Mouse (Mus musculus): ENCODE results near the gene Eef1akmt2. TPM values are rescaled to one million over a fixed set of nuclear protein-coding genes. Genes with fewer than 3 reads are reported as not detected.

The Eef1akmt2 gene
- polyA plus RNA-seq, 1 experiment = 17.8 TPM

DNA sequence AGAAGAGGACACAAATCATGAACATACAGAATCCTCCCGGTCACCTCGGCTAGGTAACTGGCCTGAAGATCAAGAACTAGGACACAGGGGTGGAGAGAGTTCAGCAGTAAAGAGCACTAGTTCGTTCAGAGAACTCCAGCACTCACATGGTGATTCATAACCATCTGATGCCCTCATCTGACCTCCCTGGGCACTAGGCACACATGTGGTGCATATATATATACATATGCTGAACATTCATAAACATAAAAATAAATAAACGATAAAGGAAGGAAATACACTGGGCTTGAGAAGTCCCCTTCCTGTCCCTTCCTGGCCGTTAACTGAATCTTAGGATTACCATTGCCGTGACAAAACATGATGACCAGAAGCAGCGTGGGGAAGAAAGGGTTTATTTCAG, 40.3 kb upstream of the Eef1akmt2 start:
- no peak for TF ChIP-seq POLR2A (IDR thresholded peaks at IDR 0.05; ENCODE audit: borderline replicate concordance, control insufficient read depth, low read depth, low read length)
- TF ChIP-seq CTCF (IDR thresholded peaks at IDR 0.05; ENCODE audit: control insufficient read depth, insufficient read depth, low read length) = no peak
- Histone ChIP-seq H3K4me3 (replicated peaks; ENCODE audit: control insufficient read depth, low read depth, low read length) (no peak overlapping the region), H3K27ac (ENCODE audit: control insufficient read depth, insufficient read depth, low read depth, low read length, poor library complexity) (no peak overlapping the region), H3K4me1 (ENCODE audit: control insufficient read depth, insufficient read depth, low read length) (no peaks in the 10 kb centered on the region)
- 67% methylated on average over 7 of the region's 7 CpGs for WGBS

DNA sequence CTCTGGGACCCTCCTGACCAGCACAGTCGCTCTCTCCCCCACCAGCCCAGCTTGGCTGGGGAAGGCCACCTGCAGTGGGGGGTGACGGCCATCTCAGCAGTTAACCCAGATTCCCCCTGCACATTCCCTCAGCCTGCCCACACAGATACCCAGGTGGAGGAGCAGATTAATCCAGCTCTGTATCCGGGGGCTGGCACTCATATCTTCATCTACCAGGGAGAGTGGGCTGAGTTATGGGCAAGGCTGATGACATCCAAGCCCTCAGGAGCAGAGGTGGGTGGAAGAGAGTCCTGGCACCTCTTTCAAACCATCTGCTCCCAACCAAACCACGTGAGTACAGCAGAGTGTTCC, 39.8 kb upstream of the Eef1akmt2 start:
- Histone ChIP-seq H3K27ac (ENCODE audit: control insufficient read depth, insufficient read depth, low read depth, low read length, poor library complexity) (no peak overlapping the region), H3K4me3 (replicated peaks; ENCODE audit: control insufficient read depth, low read depth, low read length) (no peak overlapping the region), H3K4me1 (ENCODE audit: control insufficient read depth, insufficient read depth, low read length) (no peaks in the 10 kb centered on the region)
- 64% methylated on average over 4 of the region's 4 CpGs for WGBS
- TF ChIP-seq POLR2A (IDR thresholded peaks at IDR 0.05; ENCODE audit: borderline replicate concordance, control insufficient read depth, low read depth, low read length) (no peak), CTCF (IDR thresholded peaks at IDR 0.05; ENCODE audit: control insufficient read depth, insufficient read depth, low read length) (no peak)

DNA sequence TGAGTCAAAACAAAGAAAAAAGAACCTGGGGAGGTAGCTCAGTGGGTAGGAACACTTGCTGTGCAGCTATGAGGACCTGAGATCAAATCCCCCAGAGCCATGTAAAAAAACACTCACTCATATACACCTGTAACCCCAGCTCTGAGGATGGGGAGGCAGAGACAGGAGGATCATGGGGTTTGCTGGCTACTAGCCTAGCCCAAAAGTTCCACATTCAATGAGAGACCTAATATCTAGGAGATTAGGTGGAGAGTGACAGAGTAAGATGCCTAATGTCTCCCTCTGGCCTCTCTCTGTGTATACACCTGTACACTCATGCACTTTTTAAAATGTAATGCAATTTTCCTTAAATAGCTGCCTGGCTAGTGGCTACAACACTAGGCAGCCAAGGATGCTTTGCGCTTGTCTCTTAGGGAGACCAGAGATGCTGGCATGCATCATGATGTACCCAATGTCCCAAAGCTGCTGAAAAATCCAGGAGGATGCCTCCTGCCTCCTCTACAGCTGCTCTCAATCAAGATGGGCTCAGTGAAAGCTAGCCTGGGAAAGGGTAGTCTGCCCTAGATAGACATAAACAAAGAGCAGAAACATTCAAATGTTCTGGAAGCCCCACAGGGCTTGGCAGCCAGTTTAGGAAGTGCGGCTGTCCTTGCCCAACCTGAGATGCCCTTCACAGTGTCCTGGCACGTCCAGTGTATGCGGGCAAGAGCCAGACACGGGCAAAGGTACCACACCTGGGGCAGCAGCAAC, 39.3 kb upstream of the Eef1akmt2 start:
- Histone ChIP-seq H3K27ac (ENCODE audit: control insufficient read depth, insufficient read depth, low read depth, low read length, poor library complexity) (no peak overlapping the region), H3K4me3 (replicated peaks; ENCODE audit: control insufficient read depth, low read depth, low read length) (no peak overlapping the region), H3K4me1 (ENCODE audit: control insufficient read depth, insufficient read depth, low read length) (no peaks in the 10 kb centered on the region)
- no peak for TF ChIP-seq CTCF (IDR thresholded peaks at IDR 0.05; ENCODE audit: control insufficient read depth, insufficient read depth, low read length)
- TF ChIP-seq POLR2A (IDR thresholded peaks at IDR 0.05; ENCODE audit: borderline replicate concordance, control insufficient read depth, low read depth, low read length) = no peak
- 81% methylated on average over 5 of the region's 5 CpGs for WGBS

DNA sequence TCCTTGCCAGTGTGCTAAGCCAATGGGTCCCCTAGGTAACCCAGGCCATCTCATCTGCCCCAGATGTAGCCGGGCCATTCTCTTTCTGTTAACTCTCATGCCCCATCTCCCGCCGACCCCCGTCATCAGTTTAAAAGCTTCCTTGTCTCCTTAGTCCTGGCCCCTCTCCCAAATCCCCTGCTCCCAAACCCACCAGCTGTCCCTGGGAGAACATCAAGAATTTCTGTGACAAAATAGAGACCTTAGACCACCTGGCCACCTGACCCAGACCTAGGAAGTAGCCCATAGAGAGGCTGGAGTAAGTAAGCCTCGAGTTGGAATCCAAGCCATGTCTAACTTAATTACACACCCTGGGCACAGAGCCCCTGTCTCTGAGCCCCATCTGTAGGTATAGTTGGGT, 37.7 kb upstream of the Eef1akmt2 start:
- no peak for TF ChIP-seq CTCF (IDR thresholded peaks at IDR 0.05; ENCODE audit: control insufficient read depth, insufficient read depth, low read length)
- TF ChIP-seq POLR2A (IDR thresholded peaks at IDR 0.05; ENCODE audit: borderline replicate concordance, control insufficient read depth, low read depth, low read length) = no peak
- WGBS = 75% methylated on average over 5 of the region's 5 CpGs
- no peak overlapping the region for H3K27ac ChIP-seq (ENCODE audit: control insufficient read depth, insufficient read depth, low read depth, low read length, poor library complexity)
- H3K4me3 ChIP-seq (replicated peaks; ENCODE audit: control insufficient read depth, low read depth, low read length) = no peak overlapping the region
- H3K4me1 ChIP-seq (ENCODE audit: control insufficient read depth, insufficient read depth, low read length) = no peaks in the 10 kb centered on the region

DNA sequence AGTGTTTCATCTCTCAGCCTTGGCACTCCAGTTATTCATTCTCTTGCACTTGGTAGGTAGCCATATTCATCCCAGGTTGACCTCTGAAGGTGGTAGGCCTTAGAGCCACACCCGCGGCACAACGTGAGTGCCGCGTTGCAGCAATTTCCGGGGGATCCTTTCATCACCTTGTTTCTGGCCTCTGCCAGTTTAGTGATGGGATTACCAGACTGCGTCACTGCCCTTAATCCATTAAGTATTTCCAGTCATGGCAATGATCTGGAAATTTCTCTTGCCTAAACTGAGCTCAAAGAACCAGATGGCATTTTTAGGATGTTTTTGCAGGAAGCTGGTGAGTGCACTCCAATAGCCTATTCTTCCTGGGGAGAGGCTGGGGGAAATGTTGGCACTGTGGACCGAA, 37.2 kb upstream of the Eef1akmt2 start:
- TF ChIP-seq CTCF (IDR thresholded peaks at IDR 0.05; ENCODE audit: control insufficient read depth, insufficient read depth, low read length) = no peak
- TF ChIP-seq POLR2A (IDR thresholded peaks at IDR 0.05; ENCODE audit: borderline replicate concordance, control insufficient read depth, low read depth, low read length) = no peak
- H3K4me3 ChIP-seq (replicated peaks; ENCODE audit: control insufficient read depth, low read depth, low read length) = no peak overlapping the region
- WGBS = 85% methylated on average over 8 of the region's 8 CpGs
- H3K4me1 ChIP-seq (ENCODE audit: control insufficient read depth, insufficient read depth, low read length) = no peaks in the 10 kb centered on the region
- H3K27ac ChIP-seq (ENCODE audit: control insufficient read depth, insufficient read depth, low read depth, low read length, poor library complexity) = no peak overlapping the region

DNA sequence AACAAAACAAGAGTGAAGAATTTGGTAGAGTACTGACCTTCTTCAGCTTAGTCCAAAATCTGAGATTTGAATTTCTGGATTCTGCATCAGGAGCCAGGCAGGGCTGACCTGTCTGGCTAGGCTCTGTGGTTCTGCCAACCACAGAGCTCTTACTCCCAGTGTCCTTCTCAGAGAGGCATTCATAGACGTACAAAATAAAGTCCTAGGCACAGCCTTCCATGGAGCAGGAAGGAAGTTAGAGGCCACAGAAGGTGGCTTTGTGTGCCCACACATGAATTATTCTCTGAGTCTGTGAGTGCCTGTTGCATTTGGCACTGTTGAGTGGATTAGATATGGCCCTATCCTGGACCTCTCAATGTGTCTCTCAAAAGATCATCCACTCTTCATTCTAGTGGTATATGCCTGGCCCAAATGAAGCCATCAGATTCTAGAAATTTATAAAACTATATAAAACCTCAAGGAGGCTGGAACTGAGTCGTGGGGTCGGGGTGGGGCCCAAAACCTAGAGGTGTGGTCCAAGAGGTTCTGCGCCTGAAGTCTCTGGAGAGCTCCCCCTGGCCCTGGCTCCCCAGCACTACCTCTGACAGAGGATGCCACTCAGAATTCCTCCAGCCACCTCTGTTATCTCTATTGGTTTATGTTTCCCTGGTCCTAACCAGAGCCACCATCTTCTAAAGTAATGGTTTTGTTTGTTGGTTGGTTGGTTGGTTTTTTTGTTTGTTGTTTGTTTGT, 36.2 kb upstream of the Eef1akmt2 start:
- H3K4me3 ChIP-seq (replicated peaks; ENCODE audit: control insufficient read depth, low read depth, low read length) = no peak overlapping the region
- WGBS = 29% methylated on average over 4 of the region's 4 CpGs
- no peaks in the 10 kb centered on the region for H3K4me1 ChIP-seq (ENCODE audit: control insufficient read depth, insufficient read depth, low read length)
- no peak overlapping the region for H3K27ac ChIP-seq (ENCODE audit: control insufficient read depth, insufficient read depth, low read depth, low read length, poor library complexity)
- no peak for TF ChIP-seq CTCF (IDR thresholded peaks at IDR 0.05; ENCODE audit: control insufficient read depth, insufficient read depth, low read length)
- no peak for TF ChIP-seq POLR2A (IDR thresholded peaks at IDR 0.05; ENCODE audit: borderline replicate concordance, control insufficient read depth, low read depth, low read length)

DNA sequence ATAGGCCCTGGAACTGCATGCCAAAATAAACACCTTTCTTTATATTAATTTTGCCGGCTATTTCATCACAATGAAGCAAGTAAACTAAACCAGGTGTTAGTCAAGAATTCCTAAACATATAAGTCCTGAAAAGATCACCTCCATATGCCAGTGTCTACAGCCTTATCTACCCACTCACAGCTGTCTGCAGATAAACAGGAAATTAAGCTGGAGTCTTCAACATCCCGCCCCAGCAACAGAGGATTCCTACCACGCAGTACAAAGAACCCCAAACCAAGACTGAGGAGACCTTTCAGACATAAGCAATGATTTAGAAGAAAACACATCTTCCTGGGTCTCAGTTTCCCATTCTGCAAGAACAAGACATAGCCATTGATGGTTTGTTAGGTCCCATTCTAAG, 35.6 kb upstream of the Eef1akmt2 start:
- WGBS = 43% methylated on average over 3 of the region's 3 CpGs
- Histone ChIP-seq H3K4me1 (ENCODE audit: control insufficient read depth, insufficient read depth, low read length) (no peaks in the 10 kb centered on the region), H3K27ac (ENCODE audit: control insufficient read depth, insufficient read depth, low read depth, low read length, poor library complexity) (no peak overlapping the region), H3K4me3 (replicated peaks; ENCODE audit: control insufficient read depth, low read depth, low read length) (no peak overlapping the region)
- TF ChIP-seq CTCF (IDR thresholded peaks at IDR 0.05; ENCODE audit: control insufficient read depth, insufficient read depth, low read length) = no peak
- no peak for TF ChIP-seq POLR2A (IDR thresholded peaks at IDR 0.05; ENCODE audit: borderline replicate concordance, control insufficient read depth, low read depth, low read length)

DNA sequence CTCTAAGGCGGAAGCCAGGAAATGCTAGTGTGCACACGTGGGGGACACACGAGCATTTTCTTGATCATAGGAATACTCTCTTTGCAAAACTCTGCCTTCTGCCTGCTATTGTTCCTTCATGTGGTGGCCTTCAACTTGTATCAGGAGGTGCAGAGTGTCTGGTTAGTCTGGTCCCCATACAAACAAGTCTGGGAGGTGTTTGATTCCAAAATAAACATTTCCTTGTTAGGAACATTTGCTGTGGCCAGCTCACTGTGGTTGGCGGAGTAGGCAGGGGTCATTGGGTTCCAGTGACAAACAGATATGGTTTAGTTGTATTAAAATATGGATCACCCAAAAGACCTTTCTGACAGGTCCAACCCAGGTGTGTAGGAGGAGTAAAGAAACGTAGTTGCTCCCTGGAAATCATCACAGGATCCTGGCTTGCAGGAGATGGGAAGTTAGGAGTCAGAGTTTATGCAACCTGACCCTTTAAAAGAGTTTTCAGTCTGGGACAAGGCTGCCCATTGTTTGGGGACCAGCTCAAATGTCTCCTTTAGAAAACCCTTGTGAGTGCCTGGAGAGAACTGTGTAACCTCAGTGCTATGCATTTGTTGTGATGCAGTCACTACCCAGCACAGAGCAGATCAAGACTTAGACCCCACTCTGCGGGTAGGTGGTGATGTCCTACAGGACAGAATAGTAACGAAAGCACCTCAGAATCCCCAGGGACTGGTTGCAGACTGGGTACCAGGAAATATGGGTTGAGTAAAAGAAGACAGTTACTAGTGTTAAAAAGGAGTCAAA, 34.7 kb upstream of the Eef1akmt2 start:
- H3K4me1 ChIP-seq (ENCODE audit: control insufficient read depth, insufficient read depth, low read length) = no peaks in the 10 kb centered on the region
- no peak overlapping the region for H3K4me3 ChIP-seq (replicated peaks; ENCODE audit: control insufficient read depth, low read depth, low read length)
- H3K27ac ChIP-seq (ENCODE audit: control insufficient read depth, insufficient read depth, low read depth, low read length, poor library complexity) = no peak overlapping the region
- TF ChIP-seq POLR2A (IDR thresholded peaks at IDR 0.05; ENCODE audit: borderline replicate concordance, control insufficient read depth, low read depth, low read length) (no peak), CTCF (IDR thresholded peaks at IDR 0.05; ENCODE audit: control insufficient read depth, insufficient read depth, low read length) (no peak)
- 71% methylated on average over 7 of the region's 7 CpGs for WGBS
